Mouse (Mus musculus) urinary bladder, adult 18-20 months (tissue): ENCODE data around the gene Klhdc7a.
"Not testable (repeated sequence)": the region's sequence is repeated elsewhere in the genome, so short reads cannot be mapped to it uniquely, and the experiment has no call there.

Experiments
- DNase-seq, 2 experiments: peaks; one replicate each; pipeline ENCODE4 v3.0.0; 2022; ENCODE audit warnings: low spot score in 2 of 2, mixed read lengths in 2 of 2

Klhdc7a gene

GRCm38 (mm10) chr4:139967922-139968321 lies at the start of gene Klhdc7a:
Gene Klhdc7a, minus strand, starts transcription at chr4:139968026.
- DNase-seq = peak in 1 of 2 experiments; percentile 59

GRCm38 (mm10) chr4:140015916-140016315 lies 48.1 kb upstream of the Klhdc7a start:
- DNase-seq = no peak

- no peak for DNase-seq
Observed at GRCm38 (mm10) chr4:140010728-140011470, 43.1 kb upstream of the Klhdc7a start.

DNA sequence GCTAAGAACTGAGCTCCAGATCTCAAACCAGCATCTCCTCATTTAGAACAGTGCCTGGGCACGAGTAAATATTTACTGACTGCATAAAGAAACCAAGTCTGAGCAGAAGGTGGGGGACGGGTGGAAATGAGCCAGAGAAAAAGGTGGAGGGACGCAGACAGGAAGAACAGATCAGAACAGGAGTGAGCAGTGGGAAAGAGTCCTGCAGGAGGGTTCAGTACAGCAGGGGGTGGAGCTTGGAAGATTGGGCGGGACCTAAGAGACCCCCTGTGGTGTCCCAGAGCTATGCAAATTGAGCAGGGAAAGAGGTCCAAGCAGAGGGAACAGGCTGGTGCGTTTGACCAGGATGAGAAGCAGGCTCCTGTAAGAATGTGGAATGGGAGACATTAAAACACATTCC lies 37.1 kb upstream of the Klhdc7a start:
- peak; percentile 20 to 36 for DNase-seq

DNA sequence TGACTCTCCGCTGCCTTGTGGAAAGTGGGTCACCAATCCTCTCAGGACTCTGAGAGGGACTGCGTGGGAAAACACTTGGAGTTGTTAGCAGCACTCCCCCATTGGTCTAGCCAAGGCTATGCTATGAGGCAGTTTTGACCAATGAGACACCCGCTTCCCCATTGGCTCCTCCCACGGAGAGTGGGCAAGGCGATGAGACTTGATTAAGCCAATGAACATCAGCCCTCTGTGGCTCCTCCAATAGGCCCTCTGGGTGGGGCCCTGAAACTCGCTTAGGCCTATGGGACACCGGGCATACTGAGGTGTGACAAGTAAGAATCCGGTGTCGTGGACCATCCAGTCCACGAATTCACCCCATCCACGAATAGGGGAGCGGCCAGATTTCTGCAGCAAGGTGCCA lies 36.3 kb upstream of the Klhdc7a start:
- DNase-seq = peak in 1 of 2 experiments; percentile 57

DNA sequence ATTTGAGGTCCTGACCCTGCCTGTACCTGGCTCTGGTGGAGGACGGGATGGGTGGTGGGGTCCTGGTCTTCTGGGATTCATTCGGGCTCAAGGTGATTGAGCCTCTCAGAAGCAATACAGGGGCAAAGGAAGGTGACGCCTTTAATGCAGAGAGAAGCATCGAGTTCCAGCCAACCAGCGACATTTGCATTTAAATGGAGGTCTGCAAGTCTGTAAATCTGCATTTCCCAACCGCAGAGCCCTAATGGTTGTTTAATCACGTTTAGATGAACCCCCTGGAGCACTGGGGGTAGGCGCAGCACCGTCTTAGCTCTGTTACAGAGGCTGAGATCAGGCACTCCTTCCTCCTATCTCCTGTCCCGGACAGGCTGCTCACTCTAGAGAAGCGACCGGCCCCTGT lies 34.2 kb upstream of the Klhdc7a start:
- DNase-seq = no peak

DNA sequence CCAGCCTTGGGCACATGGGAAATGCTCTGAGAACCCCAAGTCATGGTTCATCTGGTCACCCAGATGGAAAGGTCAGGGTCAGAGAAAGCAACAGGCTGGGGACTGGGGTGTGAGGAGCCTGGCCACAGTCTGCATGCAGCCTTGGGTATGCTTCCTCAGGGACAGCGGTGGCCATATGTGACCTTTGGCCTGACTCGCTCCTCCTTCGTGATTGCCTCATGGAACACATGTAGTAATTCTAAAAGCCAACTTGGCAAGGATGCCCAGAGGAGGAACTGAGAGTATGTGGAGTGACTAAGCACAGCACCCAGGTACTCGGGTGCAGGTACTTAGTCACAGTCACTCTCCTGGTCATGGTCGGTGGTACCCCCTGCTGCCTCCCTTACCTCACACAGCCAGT lies 33.1 kb upstream of the Klhdc7a start:
- DNase-seq = no peak

- no peak for DNase-seq
Observed at GRCm38 (mm10) chr4:139999033-139999432, 31.2 kb upstream of the Klhdc7a start.

- no peak for DNase-seq
Observed at GRCm38 (mm10) chr4:139995659-139996058, 27.8 kb upstream of the Klhdc7a start.

DNA sequence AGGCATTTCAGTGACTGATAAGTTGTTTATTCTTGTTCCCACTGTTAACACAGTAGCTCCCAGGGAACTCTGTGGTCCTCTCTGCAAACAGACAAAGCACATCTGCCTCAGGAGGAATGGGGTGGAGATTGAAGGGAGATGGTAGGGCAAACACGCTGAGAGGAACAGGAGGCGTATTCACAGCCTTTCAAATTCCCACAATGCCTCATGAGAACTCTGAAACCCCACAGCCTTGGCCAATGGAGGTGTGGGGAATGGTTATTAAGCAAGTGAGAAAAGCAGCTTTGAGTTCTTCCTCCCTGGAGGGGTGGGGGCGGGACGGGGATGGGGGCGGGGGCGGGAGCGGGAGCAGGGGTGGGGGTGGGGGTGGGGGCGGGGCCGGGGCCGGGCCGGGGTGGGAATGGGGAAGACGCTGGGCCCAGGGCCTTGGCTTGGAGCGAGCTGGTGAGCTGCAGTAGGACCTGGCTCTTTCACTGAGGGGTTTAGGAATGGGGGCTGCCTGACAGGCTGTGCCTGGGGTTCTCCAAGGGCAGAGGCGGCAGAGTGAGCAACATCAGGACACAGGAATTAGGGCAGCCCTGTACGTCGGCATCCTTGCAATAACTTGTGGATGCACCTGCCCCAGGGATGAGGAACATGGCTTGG lies 25.4 kb upstream of the Klhdc7a start:
- no peak for DNase-seq

GRCm38 (mm10) chr4:139986913-139987312 lies 19.1 kb upstream of the Klhdc7a start:
- no peak for DNase-seq

GRCm38 (mm10) chr4:139978716-139979115 lies 10.9 kb upstream of the Klhdc7a start:
- peak in 1 of 2 experiments; percentile 82 for DNase-seq

- DNase-seq = peak in 1 of 2 experiments; percentile 52
Observed at GRCm38 (mm10) chr4:139977308-139977781, 9.5 kb upstream of the Klhdc7a start.

DNA sequence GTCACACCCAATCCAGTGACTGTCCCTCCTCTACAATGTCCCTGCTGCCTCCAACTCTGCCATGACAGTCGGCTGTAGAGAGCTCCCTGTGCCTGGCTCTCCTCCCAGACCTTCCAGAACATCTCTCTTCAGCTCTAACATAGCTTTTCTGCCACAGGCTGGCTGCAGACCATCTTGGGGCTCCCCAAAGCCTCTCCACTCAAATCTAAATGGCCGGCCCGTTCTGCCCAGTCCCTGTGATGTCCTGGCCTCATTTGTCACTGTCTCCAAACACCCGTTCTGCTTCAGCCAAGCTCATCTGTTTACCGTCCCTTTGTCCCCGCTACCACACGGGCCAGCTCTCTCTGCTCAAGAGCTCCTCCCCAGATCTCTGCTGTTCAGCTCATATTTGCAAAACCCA lies 6.7 kb upstream of the Klhdc7a start:
- DNase-seq = no peak

DNA sequence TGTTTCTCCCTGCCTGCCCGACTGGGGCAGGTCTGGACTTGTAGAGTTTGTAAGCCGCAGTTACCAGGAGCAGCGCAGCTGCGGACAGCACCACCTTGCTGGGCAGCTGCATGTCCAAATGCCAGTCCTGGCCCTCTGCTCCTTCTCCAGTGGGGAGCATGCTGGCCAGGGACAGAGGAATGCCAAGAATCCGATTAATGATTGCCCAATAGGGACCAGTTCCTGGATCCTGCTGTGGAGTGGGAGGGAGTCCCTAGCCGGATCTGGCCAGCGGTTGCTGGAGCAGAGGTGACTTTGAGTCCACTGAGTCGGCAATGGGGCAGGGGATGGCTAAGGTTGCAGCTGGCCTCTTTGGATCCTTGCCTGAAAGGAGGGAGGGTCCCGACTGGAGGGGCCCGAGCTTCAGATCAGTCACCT lies 343 bp downstream of the Klhdc7a start:
- peak in 1 of 2 experiments; percentile 52 for DNase-seq

- DNase-seq = no peak
Observed at GRCm38 (mm10) chr4:139966981-139967380, 845 bp downstream of the Klhdc7a start.

GRCm38 (mm10) chr4:139965596-139966185 lies 2.1 kb downstream of the Klhdc7a start:
- DNase-seq = no peak

GRCm38 (mm10) chr4:139964406-139964805 lies 3.4 kb downstream of the Klhdc7a start:
- DNase-seq = no peak

DNA sequence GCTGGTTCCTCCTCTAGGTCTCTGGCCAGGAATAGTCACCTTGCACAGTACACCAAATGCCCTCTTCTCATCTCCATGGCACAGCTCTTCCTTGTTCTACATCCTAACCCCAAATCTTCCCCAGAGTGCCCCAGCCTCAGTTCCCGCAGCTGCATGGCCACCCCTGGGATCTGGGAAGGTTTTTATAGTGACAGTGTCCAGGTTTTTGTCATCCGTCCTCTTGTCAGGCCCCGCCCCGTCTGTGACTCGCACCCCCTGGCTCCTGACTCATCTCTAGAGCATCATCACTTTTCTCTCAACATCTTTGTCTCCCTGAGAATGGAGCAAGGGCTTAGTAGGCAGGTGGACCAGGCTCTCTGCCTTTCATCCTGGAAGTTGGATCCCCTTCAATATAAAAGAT lies 3.9 kb downstream of the Klhdc7a start:
- DNase-seq = no peak

GRCm38 (mm10) chr4:139963059-139963458 lies 4.8 kb downstream of the Klhdc7a start:
- DNase-seq = peak in 1 of 2 experiments; percentile 72

DNA sequence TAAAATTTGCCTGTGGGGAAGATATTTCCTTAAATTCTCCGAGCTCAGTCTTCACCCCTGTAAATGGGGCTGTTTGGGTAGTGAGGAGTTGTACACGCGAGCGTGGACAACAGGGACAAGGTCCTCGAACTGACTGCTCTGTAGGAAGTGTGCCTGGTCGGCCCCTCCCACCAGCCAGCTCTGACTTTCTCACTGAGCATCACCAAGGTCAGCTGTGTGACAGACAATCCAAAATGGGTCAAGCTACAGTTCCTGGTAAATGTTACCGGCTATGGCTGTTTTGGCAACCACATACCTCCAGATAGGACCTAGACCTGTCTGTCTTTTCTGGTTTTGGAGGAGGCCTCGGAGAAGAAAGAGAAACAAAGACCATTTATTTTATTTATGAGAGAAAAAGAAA lies 6.0 kb downstream of the Klhdc7a start:
- no peak for DNase-seq

- not testable (repeated sequence) for DNase-seq
Observed at GRCm38 (mm10) chr4:139961329-139961728, 6.5 kb downstream of the Klhdc7a start.
